Mouse (Mus musculus) adrenal gland, postnatal 25 days (tissue): ENCODE data around the gene Smpd3. TPM values are rescaled to one million over a fixed set of nuclear protein-coding genes. Genes with fewer than 3 reads are reported as not detected.
A peak's percentile ranks its signal among the peaks of the same experiment; 100 is the strongest.

Experiments used
- DNase-seq: peaks from one replicate; pipeline ENCODE4 v3.0.0; 2021; ENCODE audit warnings: mixed read lengths
- total RNA-seq: library from RNA; stranded (reverse); gene quantifications from 2 replicates; pipeline ENCODE4 v1.2.3, GENCODE M21; 2021

Smpd3 gene
- total RNA-seq, 1 experiment from 2014 or later, result 8.0 TPM

DNA sequence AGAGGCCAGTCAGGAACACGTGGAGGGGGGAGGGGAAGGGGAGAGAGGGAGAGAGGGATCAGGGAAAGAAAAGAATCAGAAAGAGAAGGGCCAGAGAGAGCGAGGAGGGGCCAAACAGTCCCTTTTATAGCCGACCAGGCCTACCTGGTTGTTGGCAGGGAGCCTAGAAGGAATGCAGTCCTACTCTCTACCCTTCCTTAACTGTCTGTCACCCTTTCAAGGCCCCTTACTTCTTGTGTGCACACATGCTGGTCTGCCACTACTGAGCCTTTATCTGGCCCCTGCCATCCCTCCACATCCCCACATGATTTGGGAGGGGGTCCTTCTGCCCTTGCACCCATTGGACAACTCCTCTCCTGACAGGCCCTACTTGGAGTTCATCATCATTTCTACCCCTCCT is 49.1 kb downstream of the Smpd3 start:
- no peak for DNase-seq

- DNase-seq, result no peak
These were observed 50.3 kb downstream of the Smpd3 start for GRCm38 (mm10) chr8:106287445-106287844.

DNA sequence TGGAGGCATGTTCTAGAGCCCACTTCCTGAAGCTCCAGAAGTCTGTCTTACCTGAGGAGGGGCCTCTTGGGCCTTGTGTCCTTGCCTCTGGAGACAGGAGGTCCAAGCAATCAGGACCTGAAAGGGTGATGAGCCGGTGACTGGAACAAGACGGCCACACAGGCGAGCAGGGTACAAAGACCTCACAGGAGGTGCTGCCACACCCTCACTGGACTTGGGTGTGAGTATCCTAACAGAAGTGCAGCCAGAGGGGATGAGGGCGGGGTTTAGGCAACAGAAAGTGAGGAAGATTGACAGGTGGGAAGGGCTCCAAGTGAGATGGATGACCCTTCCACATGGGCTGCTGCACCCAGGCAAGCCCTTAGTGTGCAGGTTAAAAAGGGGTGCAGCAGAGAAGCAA is 56.9 kb downstream of the Smpd3 start:
- DNase-seq, result no peak

GRCm38 (mm10) chr8:106280154-106280553 is 57.6 kb downstream of the Smpd3 start:
- DNase-seq, result no peak

GRCm38 (mm10) chr8:106278367-106279042 is 59.3 kb downstream of the Smpd3 start:
- DNase-seq, result no peak

GRCm38 (mm10) chr8:106276709-106277317 is 61.0 kb downstream of the Smpd3 start:
- DNase-seq, result no peak

DNA sequence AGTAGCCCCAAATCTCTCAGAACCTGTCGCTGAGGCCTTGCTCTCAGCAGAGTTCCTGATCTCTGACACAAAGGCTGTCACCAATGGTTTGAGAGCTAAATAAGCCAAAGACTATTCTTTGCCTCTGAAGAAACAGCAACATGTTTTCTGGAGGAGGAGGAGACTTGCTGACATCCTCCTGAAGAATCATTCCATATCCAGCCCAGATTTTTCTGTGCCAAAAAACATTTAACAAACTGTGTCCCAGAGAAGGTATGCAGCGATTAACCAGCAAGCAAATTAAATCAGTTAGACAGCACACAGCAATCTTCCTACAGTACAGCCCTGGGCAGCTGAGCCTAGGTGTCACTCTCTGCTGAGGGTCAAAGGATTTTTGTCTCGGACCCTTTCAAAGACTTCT is 64.3 kb downstream of the Smpd3 start:
- DNase-seq, result no peak

GRCm38 (mm10) chr8:106271378-106271777 is 66.4 kb downstream of the Smpd3 start:
- DNase-seq, result no peak

DNA sequence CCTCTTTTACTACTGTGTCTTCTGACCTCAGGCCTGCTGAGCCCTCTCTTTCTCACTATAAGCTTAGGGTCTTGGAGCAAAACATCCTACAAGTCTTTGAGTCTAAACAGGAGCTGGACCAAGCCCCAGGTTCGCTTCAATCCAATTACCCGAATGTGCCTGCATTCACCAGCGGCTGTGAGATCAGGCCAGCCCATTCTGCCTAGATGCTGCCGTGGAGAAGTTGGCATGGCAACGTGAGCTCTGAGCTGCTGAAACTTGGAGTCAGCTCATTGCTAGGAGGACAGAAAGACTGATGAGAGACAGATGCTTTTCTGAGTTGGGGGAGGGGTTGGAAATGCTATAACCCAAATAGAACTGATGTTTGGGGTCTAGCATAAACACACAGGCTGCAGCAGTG is 67.0 kb downstream of the Smpd3 start:
- DNase-seq, result no peak

- DNase-seq, result no peak
These were observed 69.0 kb downstream of the Smpd3 start for GRCm38 (mm10) chr8:106268710-106269346.

DNA sequence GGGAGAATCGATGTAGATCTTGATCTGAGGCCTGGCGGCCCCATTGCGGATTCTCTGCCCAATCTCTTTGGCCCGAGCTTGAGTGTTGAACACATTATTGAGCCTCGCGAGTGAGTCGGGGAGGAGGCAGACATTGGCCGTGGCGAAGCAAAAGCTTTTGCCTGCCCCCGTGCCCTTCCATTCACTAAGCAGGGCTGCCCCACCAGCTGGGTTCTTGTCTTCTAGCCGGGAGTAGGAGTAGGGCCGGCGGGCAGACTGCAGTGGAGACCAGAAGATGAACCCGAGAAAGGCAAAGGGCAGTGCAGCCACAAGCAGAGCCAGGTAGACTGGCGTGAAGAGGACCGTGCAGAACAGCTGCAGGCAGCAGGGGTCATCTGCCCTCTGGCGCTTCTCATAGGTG is 72.4 kb downstream of the Smpd3 start:
- DNase-seq, result no peak

- DNase-seq, result no peak
These were observed 73.9 kb downstream of the Smpd3 start for GRCm38 (mm10) chr8:106263928-106264327.

DNA sequence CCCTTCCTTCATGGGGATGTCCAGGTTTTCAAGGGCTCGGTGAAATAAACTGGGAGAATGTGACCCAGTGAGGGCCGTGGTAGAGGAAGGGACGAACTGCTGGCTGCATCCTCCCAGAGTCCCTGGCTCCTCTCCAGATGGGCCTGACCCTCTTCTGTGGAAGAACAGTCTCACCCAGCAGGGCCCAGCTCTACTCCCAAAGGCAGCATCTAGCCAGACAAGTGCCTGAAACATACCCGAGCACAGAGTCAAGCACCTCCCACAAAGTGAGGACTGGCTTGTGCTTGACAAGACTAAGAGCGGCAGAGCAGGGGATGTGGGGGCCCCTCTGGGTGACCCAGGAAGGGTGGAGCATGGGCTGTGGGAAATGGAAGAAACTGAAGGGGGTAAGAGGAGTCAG is 75.4 kb downstream of the Smpd3 start:
- DNase-seq, result no peak

DNA sequence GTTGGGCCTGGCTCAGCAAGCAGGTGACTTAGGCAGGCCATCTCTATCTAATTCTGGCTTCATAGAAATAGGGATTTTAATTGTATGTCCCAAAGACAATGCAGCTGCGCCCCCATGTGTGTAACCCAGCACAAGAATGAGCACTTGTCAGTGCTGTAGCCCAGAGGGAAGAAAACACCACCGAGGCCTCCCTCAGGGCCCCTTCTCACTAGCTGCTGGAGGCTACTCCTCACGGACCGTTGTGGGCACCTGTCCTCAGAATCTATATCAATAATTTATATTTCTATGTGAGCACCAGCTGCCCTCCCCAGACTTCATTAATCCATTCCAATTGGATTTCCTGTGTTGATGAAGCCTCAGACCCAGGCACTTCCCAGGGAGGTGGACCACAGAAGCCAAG is 76.9 kb downstream of the Smpd3 start:
- DNase-seq, result no peak

DNA sequence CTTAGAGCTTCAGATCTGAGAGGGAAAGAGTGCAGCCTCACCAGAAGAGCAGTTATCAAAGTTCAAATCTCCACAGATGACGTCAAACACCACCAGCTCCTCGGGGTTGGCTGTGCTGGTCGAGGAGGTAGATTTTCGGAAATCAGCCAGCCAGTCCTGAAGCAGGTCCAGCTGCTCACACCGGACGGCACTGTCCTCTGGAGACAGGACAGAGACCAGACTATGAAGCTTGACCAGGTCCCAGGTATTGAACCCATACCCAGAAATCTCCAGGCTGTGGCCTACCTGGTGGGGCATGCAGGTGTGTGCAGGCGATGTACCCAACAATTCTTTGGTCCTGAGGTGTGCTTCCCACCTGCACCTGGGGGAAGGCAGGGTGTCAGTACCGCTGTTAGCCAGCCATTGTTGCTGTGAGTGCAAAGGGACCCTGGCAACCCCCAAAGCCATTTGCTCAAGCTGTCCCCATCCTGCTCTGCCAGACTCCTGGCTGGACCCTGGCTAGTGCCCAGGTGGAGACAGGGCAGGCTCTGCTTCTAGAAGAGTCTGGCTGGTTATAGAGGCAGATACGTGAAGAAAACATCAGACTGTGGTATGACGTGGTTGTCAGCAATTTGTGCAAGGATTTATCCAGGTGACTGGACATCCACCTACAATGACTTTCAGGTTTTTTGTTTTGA is 78.1 kb downstream of the Smpd3 start:
- DNase-seq, result no peak

DNA sequence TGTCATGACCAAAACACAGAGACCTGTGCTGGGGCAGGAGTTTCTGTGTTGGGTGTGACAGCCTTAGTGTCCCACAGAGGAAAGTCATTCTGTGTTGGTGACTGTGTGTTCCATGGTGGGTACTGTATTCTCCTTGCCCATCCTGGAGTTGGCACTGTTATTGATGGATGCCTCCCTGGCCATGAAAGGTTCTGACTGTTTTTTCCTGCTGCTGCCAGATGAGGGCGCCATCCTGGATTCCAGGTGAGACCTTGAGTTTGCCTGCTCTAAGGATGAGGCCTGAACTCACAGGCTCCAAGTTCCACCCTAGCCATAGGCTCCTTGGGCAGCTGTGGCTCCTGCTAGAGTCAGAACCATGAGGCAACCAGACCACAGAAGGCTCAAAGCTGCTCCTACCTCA is 79.6 kb downstream of the Smpd3 start:
- DNase-seq, result no peak

- no peak for DNase-seq
These were observed 87.6 kb downstream of the Smpd3 start for GRCm38 (mm10) chr8:106250186-106250585.

DNA sequence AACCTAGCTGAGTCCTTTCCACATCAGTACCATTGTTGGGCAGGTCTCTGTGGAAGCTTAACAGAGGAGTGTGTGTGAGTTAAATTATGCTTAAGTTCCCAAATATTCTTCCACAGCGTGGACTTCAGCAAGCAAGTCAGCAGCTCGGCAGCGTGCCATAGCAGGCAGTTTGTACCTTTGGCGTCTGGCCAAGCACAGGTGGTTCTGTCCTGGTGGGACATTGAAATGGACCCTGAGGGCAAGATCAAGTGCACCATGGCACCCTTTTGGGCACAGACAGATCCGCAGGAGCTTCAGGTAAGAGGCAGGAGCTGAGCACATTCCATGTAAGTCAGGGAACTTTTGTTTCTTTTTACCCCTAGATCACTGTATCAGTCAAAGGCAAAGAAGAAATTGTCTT is 100.7 kb downstream of the Smpd3 start:
- DNase-seq, result no peak

DNA sequence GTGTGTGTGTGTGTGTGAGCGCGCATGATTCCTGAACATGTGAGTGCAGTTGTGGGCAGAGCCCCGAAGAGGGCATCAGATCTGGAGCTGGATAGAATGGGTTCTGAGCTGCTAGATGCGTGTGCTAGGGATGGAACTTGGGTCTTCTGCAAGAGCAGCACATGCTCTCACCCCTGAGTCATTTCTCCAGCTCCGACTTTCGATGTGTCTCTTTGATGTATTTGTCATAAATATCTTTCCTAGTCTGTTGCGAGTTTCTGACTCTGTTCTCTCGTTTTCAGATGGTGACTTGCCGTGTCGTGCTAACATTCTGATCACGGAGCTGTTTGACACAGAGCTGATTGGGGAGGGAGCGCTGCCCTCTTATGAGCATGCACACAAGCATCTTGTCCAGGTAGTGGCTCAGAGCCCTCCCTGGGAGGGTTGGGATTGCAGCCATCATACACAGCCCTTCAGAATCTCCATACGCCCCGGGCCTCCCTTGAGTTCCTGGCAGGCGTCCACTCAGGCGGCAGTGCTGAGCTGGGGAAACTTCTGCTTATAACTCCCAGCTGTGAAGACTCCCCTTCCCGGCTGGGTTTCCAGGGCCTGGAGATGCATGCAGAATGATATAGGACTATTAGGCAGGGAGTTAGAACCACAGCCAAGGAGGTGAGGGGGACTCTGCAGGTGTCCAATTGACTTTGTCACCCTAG is 103.1 kb downstream of the Smpd3 start:
- DNase-seq, result no peak

- no peak for DNase-seq
These were observed 105.0 kb downstream of the Smpd3 start for GRCm38 (mm10) chr8:106232751-106233150.

DNA sequence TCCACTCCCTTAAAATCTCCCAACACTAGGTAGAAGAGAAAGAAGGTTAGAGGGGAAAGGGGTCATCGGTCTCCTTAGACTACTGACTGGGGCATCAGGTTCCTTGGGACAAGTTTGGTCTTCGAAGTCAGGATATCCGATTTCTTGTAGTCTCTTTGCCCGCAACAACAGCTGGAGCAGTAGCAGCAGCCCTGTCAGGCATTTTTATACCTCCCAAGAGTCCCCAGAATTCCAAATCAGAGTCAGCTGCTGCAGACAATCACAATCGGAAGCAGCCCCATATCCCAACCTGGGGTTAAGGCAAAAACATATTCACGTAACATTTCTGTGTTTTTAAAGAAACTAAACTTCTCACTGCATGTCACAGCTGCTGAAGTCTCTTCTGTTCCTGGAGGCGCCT is 106.3 kb downstream of the Smpd3 start:
- no peak for DNase-seq

DNA sequence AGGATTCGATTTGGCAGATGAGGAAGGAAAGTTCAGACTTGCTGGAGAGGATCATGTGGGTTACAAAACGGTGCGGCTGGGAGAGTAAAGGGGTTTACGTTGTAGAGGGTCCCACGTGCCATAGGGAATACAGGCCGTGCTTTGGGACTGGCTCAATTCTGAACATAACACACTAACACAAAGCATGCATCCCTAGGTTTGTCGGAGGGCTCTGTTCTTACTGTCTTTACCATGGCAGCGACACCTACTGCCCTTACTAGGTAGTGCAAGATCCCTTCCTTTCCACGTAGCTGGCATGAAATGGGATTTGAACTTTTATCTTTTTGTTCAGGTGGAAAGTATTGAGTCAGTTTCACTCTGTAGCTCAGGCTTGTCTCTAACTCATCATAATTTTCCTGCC is 111.2 kb downstream of the Smpd3 start:
- DNase-seq, result peak; percentile 25

DNA sequence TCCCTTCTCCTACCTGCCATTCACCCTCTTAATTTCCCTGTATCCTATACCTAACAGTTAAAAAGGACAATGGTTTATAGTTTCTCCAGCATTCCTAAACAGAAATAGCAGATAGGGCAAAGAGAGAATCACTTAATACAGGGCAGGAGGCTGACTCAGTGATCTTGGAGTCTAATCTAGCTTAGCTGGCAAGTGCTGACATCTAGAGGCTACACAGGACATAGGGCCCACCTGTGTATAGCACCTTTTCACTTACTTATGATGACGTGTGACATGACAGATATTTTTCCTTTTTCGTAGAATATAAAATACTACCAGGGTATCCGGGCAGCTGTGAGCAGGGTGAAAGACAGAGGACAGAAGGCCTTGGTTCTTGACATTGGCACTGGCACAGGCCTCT is 118.2 kb downstream of the Smpd3 start:
- DNase-seq, result no peak
